Mouse (Mus musculus) heart, postnatal 0 days (tissue): Measurements from ENCODE around the gene Gstm6.

Experiments
- CTCF ChIP-seq: IDR thresholded peaks from 2 replicates; pipeline ENCODE4 v1.5.1; 2016; ENCODE audit warnings: antibody characterized with exemption, control low read depth, low read depth
- EP300 ChIP-seq: IDR thresholded peaks from 2 replicates; pipeline ENCODE4 v1.6.1; 2016; ENCODE audit warnings: antibody characterized with exemption, low read depth

DNA sequence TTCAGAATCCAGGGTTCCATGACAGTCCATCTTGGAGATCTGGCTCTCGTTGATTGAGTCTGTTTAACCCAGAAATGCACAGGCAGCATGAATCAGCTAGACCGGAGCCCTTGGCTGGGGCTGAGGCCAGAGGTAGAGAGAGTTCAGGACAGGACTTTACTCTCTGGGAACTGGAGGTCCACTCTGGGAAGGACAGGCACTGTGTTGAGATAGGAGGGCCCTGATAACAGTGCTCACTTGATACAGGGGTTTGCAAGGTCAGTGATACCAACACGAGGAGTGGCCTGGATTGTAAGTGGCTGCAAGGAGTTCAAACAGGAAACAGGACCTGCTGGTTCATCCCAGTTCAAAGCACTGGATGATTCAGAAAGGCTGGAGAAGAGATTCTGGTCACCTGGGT is 34.1 kb upstream of the Gstm6 start:
- TF ChIP-seq CTCF (no peak), EP300 (no peak)
